9 mouse cellular contexts compared by ENCODE assay signal in the genomic region with DNA sequence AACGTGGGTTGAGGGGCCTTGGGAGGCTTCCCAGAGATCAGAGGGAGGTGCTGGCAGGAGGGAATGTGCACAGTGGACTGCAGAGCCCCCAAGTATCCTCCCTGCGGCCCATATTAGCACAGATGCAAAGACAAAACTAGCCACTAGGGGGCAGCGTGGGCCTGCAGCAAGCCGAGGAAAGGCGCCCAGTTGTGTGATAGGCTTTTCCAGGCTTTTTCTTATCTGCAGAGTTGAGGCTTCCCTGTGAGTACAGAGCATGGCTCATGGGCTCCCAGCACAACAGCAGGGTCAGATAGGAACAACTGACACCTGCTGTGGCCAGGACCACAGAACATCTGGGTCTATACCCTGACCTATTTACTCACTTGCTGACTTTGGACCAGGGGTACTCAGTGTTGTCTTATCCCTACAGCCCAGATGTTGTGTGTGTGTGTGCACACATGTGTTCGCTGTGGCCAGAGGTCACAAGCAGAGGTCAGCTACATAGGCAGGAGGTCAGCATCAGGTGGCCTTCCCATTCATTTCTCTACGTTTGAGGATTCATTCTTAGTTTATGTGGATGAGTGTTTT. TPM values are rescaled to one million over a fixed set of nuclear protein-coding genes. Genes with fewer than 3 reads are reported as not detected.
A peak's percentile ranks its signal among the peaks of the same experiment; 100 is the strongest.
DNase-seq lines count a peak whose midpoint lies in the region; ATAC-seq and TF ChIP-seq lines count a peak whose summit lies in the region.
"Had no signal": no experiment of that assay in that cellular context is flagged by ENCODE, and none has a peak within 500 bp of the region (broad histone marks: within the 10 kb centered on the region; RNA-seq: fewer than 3 reads in every experiment).

No protein-coding gene starts in this region.

- H3K4me1 ChIP-seq in forebrain, embryonic 10.5 days: peaks cover under 1% of the 10 kb centered on the region; the same call in 1 of the 2 replicates
- peaks cover 4% of the 10 kb centered on the region for H3K4me1 ChIP-seq in heart, embryonic 15.5 days (replicated peaks)
- peaks cover 63% of the 10 kb centered on the region for H3K4me1 ChIP-seq in liver, embryonic 15.5 days (replicated peaks)
- H3K4me1 ChIP-seq in neural tube, embryonic 12.5 days: no peaks in the 10 kb centered on the region
- no peaks in the 10 kb centered on the region for H3K4me1 ChIP-seq in stomach, postnatal 0 days (replicated peaks; ENCODE audit: control insufficient read depth, insufficient read depth)
- H3K4me1 ChIP-seq: embryonic facial prominence, embryonic 12.5 days had no signal

- H3K4me3 ChIP-seq in forebrain, embryonic 10.5 days: no peak overlapping the region
- H3K4me3 ChIP-seq in heart, embryonic 15.5 days: no peak overlapping the region
- no peak overlapping the region for H3K4me3 ChIP-seq in liver, embryonic 15.5 days (replicated peaks)
- H3K4me3 ChIP-seq in neural tube, embryonic 12.5 days: no peak overlapping the region
- H3K4me3 ChIP-seq in stomach, postnatal 0 days (ENCODE audit: low read depth, low read length): no peak overlapping the region
- H3K4me3 ChIP-seq: embryonic facial prominence, embryonic 12.5 days had no signal

- TF ChIP-seq CTCF in stomach, postnatal 0 days (IDR thresholded peaks at IDR 0.05; ENCODE audit: low read depth): peak; percentile 99

- ATAC-seq in heart, embryonic 15.5 days (replicated peaks; ENCODE audit: insufficient number of reproducible peaks, insufficient read depth, low FRiP score, low read depth): peak; percentile 47
- ATAC-seq in liver, embryonic 15.5 days (ENCODE audit: insufficient read depth): peak; percentile 2; the same call in 1 of the 2 replicates
- peak; percentile 55; the same call in 1 of the 2 replicates for ATAC-seq in neural tube, embryonic 12.5 days (ENCODE audit: low FRiP score, low read depth)
- peak; percentile 57 for ATAC-seq in stomach, postnatal 0 days (ENCODE audit: low FRiP score, low TSS enrichment)

- DNase-seq in CD4-positive, CD25-positive, alpha-beta regulatory T cell, adult 2 months (ENCODE audit: low read depth, low spot score): peak; percentile 89
- DNase-seq in brain, adult 2 months (ENCODE audit: low read depth, low spot score): peak; percentile 90
- peak; percentile 84 for DNase-seq in forebrain, embryonic 10.5 days (ENCODE audit: extremely low spot score, low spot score)
- DNase-seq in kidney, postnatal 10 days: peak; percentile 91
- DNase-seq in stomach, postnatal 0 days (ENCODE audit: low spot score): peak; percentile 83

- WGBS in forebrain, embryonic 10.5 days: 26% methylated on average over 7 of the region's 7 CpGs
- 23% methylated on average over 7 of the region's 7 CpGs for WGBS in heart, embryonic 15.5 days
- WGBS in liver, embryonic 15.5 days (ENCODE audit: insufficient replicate concordance): 25% methylated on average over 7 of the region's 7 CpGs
- WGBS in neural tube, embryonic 12.5 days: 25% methylated on average over 7 of the region's 7 CpGs
- 23% methylated on average over 7 of the region's 7 CpGs for WGBS in stomach, postnatal 0 days

- H3K27me3 ChIP-seq in forebrain, embryonic 10.5 days (ENCODE audit: poor library complexity, severe bottlenecking): no peaks in the 10 kb centered on the region
- H3K27me3 ChIP-seq in heart, embryonic 15.5 days: no peaks in the 10 kb centered on the region
- H3K27me3 ChIP-seq in liver, embryonic 15.5 days: no peaks in the 10 kb centered on the region
- no peaks in the 10 kb centered on the region for H3K27me3 ChIP-seq in neural tube, embryonic 12.5 days (replicated peaks)
- no peaks in the 10 kb centered on the region for H3K27me3 ChIP-seq in stomach, postnatal 0 days (ENCODE audit: control insufficient read depth, insufficient read depth, low read length)
- H3K27me3 ChIP-seq: embryonic facial prominence, embryonic 12.5 days had no signal

- peaks cover 92% of the 10 kb centered on the region for H3K36me3 ChIP-seq in forebrain, embryonic 10.5 days (replicated peaks)
- H3K36me3 ChIP-seq in heart, embryonic 15.5 days: peaks cover 62% of the 10 kb centered on the region
- peaks cover 76% of the 10 kb centered on the region for H3K36me3 ChIP-seq in liver, embryonic 15.5 days (replicated peaks)
- H3K36me3 ChIP-seq in neural tube, embryonic 12.5 days: peaks cover 56% of the 10 kb centered on the region
- H3K36me3 ChIP-seq in stomach, postnatal 0 days (ENCODE audit: control insufficient read depth, insufficient read depth, low read length): peaks cover 9% of the 10 kb centered on the region; the same call in 1 of the 2 replicates

- H3K9me3 ChIP-seq in forebrain, embryonic 10.5 days: no peaks in the 10 kb centered on the region
- H3K9me3 ChIP-seq in heart, embryonic 15.5 days (replicated peaks): no peaks in the 10 kb centered on the region
- H3K9me3 ChIP-seq in liver, embryonic 15.5 days (replicated peaks): no peaks in the 10 kb centered on the region
- no peaks in the 10 kb centered on the region for H3K9me3 ChIP-seq in neural tube, embryonic 12.5 days
- no peaks in the 10 kb centered on the region for H3K9me3 ChIP-seq in stomach, postnatal 0 days (ENCODE audit: control insufficient read depth, low read length)
- H3K9me3 ChIP-seq: embryonic facial prominence, embryonic 12.5 days had no signal

- H3K27ac ChIP-seq in forebrain, embryonic 10.5 days: no peak overlapping the region
- no peak overlapping the region for H3K27ac ChIP-seq in heart, embryonic 15.5 days
- H3K27ac ChIP-seq in liver, embryonic 15.5 days (replicated peaks): peak overlapping the region; percentile 98; the same call in 1 of the 2 replicates
- H3K27ac ChIP-seq in neural tube, embryonic 12.5 days: no peak overlapping the region
- H3K27ac ChIP-seq in stomach, postnatal 0 days (replicated peaks): no peak overlapping the region
- H3K27ac ChIP-seq: embryonic facial prominence, embryonic 12.5 days had no signal

- no peak overlapping the region for H3K4me2 ChIP-seq in heart, embryonic 15.5 days
- H3K4me2 ChIP-seq in liver, embryonic 15.5 days: 0 out of 2 replicates have a peak overlapping the region, but pooled peaks have one; percentile 16
- H3K4me2 ChIP-seq in neural tube, embryonic 12.5 days (replicated peaks): no peak overlapping the region
- no peak overlapping the region for H3K4me2 ChIP-seq in stomach, postnatal 0 days (replicated peaks; ENCODE audit: low read depth)
- H3K4me2 ChIP-seq: embryonic facial prominence, embryonic 12.5 days had no signal

- no peak overlapping the region for H3K9ac ChIP-seq in heart, embryonic 15.5 days
- H3K9ac ChIP-seq in liver, embryonic 15.5 days: no peak overlapping the region
- no peak overlapping the region for H3K9ac ChIP-seq in neural tube, embryonic 12.5 days
- H3K9ac ChIP-seq in stomach, postnatal 0 days (ENCODE audit: low read length): no peak overlapping the region
- H3K9ac ChIP-seq: embryonic facial prominence, embryonic 12.5 days had no signal

- no peak for TF ChIP-seq EP300 in stomach, postnatal 0 days (optimal IDR thresholded peaks at IDR 0.05)

RNA-seq across cellular contexts. Expression of a gene that starts 7.7 kb away (rescaled TPM):
- 168 and 172 TPM in 2 replicates for polyA plus RNA-seq in forebrain, embryonic 10.5 days (2016; fragmentation: Nextera tagmentation; extraction: Ambion mirVana)
- 220 and 294 TPM in 2 replicates for polyA plus RNA-seq in heart, embryonic 15.5 days (2015; fragmentation: Nextera tagmentation; extraction: Ambion mirVana)
- polyA plus RNA-seq in liver, embryonic 15.5 days (2015; fragmentation: Nextera tagmentation; extraction: Ambion mirVana): 204 and 248 TPM in 2 replicates
- polyA plus RNA-seq in neural tube, embryonic 12.5 days (2016; fragmentation: Nextera tagmentation; extraction: Ambion mirVana): 92.1 and 93.5 TPM in 2 replicates
- polyA plus RNA-seq in stomach, postnatal 0 days (2015; fragmentation: Nextera tagmentation; extraction: Ambion mirVana): 156 and 162 TPM in 2 replicates

RNA-seq across cellular contexts. Expression of a gene that starts 30.8 kb away (rescaled TPM):
- polyA plus RNA-seq in forebrain, embryonic 10.5 days (2016; fragmentation: Nextera tagmentation; extraction: Ambion mirVana): 55.2 and 59.3 TPM in 2 replicates
- polyA plus RNA-seq in heart, embryonic 15.5 days (2015; fragmentation: Nextera tagmentation; extraction: Ambion mirVana): 28.1 and 38.4 TPM in 2 replicates
- 34.9 and 35.9 TPM in 2 replicates for polyA plus RNA-seq in liver, embryonic 15.5 days (2015; fragmentation: Nextera tagmentation; extraction: Ambion mirVana)
- polyA plus RNA-seq in neural tube, embryonic 12.5 days (2016; fragmentation: Nextera tagmentation; extraction: Ambion mirVana): 46.4 and 48.5 TPM in 2 replicates
- polyA plus RNA-seq in stomach, postnatal 0 days (2015; fragmentation: Nextera tagmentation; extraction: Ambion mirVana): 31.0 and 32.5 TPM in 2 replicates

RNA-seq across cellular contexts. Expression of a gene that starts 30.9 kb away (rescaled TPM):
- polyA plus RNA-seq in forebrain, embryonic 10.5 days (2016; fragmentation: Nextera tagmentation; extraction: Ambion mirVana): 64.5 and 65.7 TPM in 2 replicates
- 21.0 and 24.1 TPM in 2 replicates for polyA plus RNA-seq in heart, embryonic 15.5 days (2015; fragmentation: Nextera tagmentation; extraction: Ambion mirVana)
- polyA plus RNA-seq in liver, embryonic 15.5 days (2015; fragmentation: Nextera tagmentation; extraction: Ambion mirVana): 61.6 and 67.8 TPM in 2 replicates
- 30.8 and 33.1 TPM in 2 replicates for polyA plus RNA-seq in neural tube, embryonic 12.5 days (2016; fragmentation: Nextera tagmentation; extraction: Ambion mirVana)
- 21.1 and 23.0 TPM in 2 replicates for polyA plus RNA-seq in stomach, postnatal 0 days (2015; fragmentation: Nextera tagmentation; extraction: Ambion mirVana)

Comparison
In these comparisons a context has a peak if more than half of its experiments do, and no peak if none do; other contexts are left out.
1. ATAC-seq: peak in every context shown above with its lines; median percentile 57 in stomach, postnatal 0 days; 55 in neural tube, embryonic 12.5 days; 47 in heart, embryonic 15.5 days; 2 in liver, embryonic 15.5 days.